Mouse (Mus musculus) mouse trophoblast stem cell (cell line): ENCODE data around the gene Dpysl4.

ENCODE experiments used
- in situ Hi-C, 2 experiments: fragments of 300-500 bp; cut with MseI, MboI; formaldehyde crosslinking; loops; 2 replicates in 1 of 2; 3 replicates in 1 of 2; pipeline ENCODE4 v1.15.1; 2025

The Dpysl4 gene

GRCm38 (mm10) chr7:139151116-139151515 lies 65.3 kb downstream of the Dpysl4 start:
- in situ Hi-C loops: no loop called here
